21 mouse cellular contexts compared by ENCODE assay signal in the genomic region with DNA sequence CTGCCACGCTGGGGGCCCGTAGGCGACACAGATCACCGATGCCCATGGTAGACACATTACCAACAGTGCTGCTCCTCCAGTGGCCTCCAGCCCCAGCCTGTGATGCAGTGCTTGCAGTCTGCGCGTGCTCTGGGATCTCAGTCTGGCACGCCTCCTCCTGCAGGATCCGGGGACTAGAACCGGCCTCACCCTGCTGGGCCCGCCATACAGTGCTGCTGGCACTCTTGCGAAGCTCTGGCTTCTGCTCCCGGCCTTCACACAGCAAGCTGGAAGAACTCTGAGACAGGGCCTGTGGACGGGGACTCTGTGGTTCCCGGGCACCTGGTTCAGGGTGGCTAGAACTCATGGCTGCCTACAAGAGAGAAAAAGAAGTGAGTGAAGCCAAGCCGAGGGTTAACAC. TPM values are rescaled to one million over a fixed set of nuclear protein-coding genes. Genes with fewer than 3 reads are reported as not detected.
A peak's percentile ranks its signal among the peaks of the same experiment; 100 is the strongest.
DNase-seq lines count a peak whose midpoint lies in the region; ATAC-seq lines count a peak whose summit lies in the region.
"Had no signal": no experiment of that assay in that cellular context is flagged by ENCODE, and none has a peak within 500 bp of the region (broad histone marks: within the 10 kb centered on the region; RNA-seq: fewer than 3 reads in every experiment).

No protein-coding gene starts in this region.

- H3K4me2 ChIP-seq in kidney, embryonic 15.5 days, result no peak overlapping the region
- H3K4me2 ChIP-seq: embryonic facial prominence, embryonic 13.5 days; forebrain, embryonic 13.5 days; heart, embryonic 13.5 days; hindbrain, embryonic 15.5 days had no signal

- peaks cover 6% of the 10 kb centered on the region; the same call in 1 of the 2 replicates for H3K4me1 ChIP-seq in kidney, embryonic 15.5 days

- peaks cover 4% of the 10 kb centered on the region; the same call in 1 of the 2 replicates for H3K27me3 ChIP-seq in kidney, embryonic 15.5 days
- H3K27me3 ChIP-seq: hindbrain, embryonic 15.5 days had no signal

- no peak for ATAC-seq in kidney, embryonic 15.5 days (replicated peaks; ENCODE audit: low FRiP score)
- ATAC-seq: forebrain, embryonic 13.5 days; intestine, embryonic 16.5 days; Patski had no signal

- no peak overlapping the region for H3K27ac ChIP-seq in kidney, embryonic 15.5 days
- H3K27ac ChIP-seq: embryonic facial prominence, embryonic 13.5 days; forebrain, embryonic 13.5 days; heart, embryonic 13.5 days; hindbrain, embryonic 15.5 days had no signal

- H3K9ac ChIP-seq in kidney, embryonic 15.5 days, result no peak overlapping the region
- H3K9ac ChIP-seq: embryonic facial prominence, embryonic 13.5 days; forebrain, embryonic 13.5 days; heart, embryonic 13.5 days; hindbrain, embryonic 15.5 days had no signal

- no peak overlapping the region for H3K4me3 ChIP-seq in kidney, embryonic 15.5 days (replicated peaks)
- H3K4me3 ChIP-seq: embryonic facial prominence, embryonic 13.5 days; forebrain, embryonic 13.5 days; heart, embryonic 13.5 days; hindbrain, embryonic 15.5 days had no signal

- H3K9me3 ChIP-seq in kidney, embryonic 15.5 days (replicated peaks), result no peaks in the 10 kb centered on the region
- H3K9me3 ChIP-seq: embryonic facial prominence, embryonic 13.5 days; forebrain, embryonic 13.5 days; heart, embryonic 13.5 days; hindbrain, embryonic 15.5 days had no signal

- no peaks in the 10 kb centered on the region for H3K36me3 ChIP-seq in kidney, embryonic 15.5 days
- H3K36me3 ChIP-seq: heart, embryonic 13.5 days had no signal

- DNase-seq in cerebellum, adult 11-12 months, result peak; percentile 43
- DNase-seq in cerebellum, adult 9-10 months, result no peak
- peak; percentile 19 for DNase-seq in R1 (ENCODE audit: low read depth, low spot score)
- DNase-seq in cerebellum, adult 8-10 months, result peak; percentile 26
- peak; percentile 53 to 61 for DNase-seq in cerebellum, postnatal 25 days
- DNase-seq in frontal cortex, postnatal 10 days (ENCODE audit: low spot score in 2 of 2), result no peak
- no peak for DNase-seq in T-cell, adult 2 months (ENCODE audit: low spot score)
- DNase-seq: adrenal gland, postnatal 10 days; gastrocnemius, postnatal 36 days; heart, adult 11 months; heart, postnatal 36 days; kidney, adult 2 months had no signal

- 89% methylated on average over 15 of the region's 15 CpGs for WGBS in kidney, embryonic 15.5 days

RNA-seq across cellular contexts. Expression of gene Gprin2, which starts 6.0 kb away (rescaled TPM):
- polyA plus RNA-seq in kidney, embryonic 15.5 days (2015; fragmentation: Nextera tagmentation; extraction: Ambion mirVana), result 0.51 and 0.83 TPM in 2 replicates

RNA-seq across cellular contexts. Expression of gene Syt15, which starts 23.9 kb away (rescaled TPM):
- polyA plus RNA-seq in kidney, embryonic 15.5 days (2015; fragmentation: Nextera tagmentation; extraction: Ambion mirVana), result 0.78 and 1.1 TPM in 2 replicates

RNA-seq across cellular contexts. Expression of gene Npy4r, which starts 43.2 kb away (rescaled TPM):
- 0.17 and 0.21 TPM in 2 replicates for polyA plus RNA-seq in kidney, embryonic 15.5 days (2015; fragmentation: Nextera tagmentation; extraction: Ambion mirVana)
- polyA plus RNA-seq: cortical plate, adult 2 months; hindbrain, embryonic 11.5 days had no signal

Comparison
In these comparisons a context has a peak if more than half of its experiments do, and no peak if none do; other contexts are left out.
1. DNase-seq: peak in cerebellum, adult 11-12 months (single experiment), R1 (single experiment), cerebellum, adult 8-10 months (single experiment) and cerebellum, postnatal 25 days (2 of 2); none in cerebellum, adult 9-10 months (single experiment), frontal cortex, postnatal 10 days (0 of 2) and T-cell, adult 2 months (single experiment).